Mouse (Mus musculus): ENCODE measurements around the gene Hexa. TPM values are rescaled to one million over a fixed set of nuclear protein-coding genes. Genes with fewer than 3 reads are reported as not detected.

Hexa gene
- polyA plus RNA-seq, 1 experiment from 2014 or later, result 59.9 TPM

DNA sequence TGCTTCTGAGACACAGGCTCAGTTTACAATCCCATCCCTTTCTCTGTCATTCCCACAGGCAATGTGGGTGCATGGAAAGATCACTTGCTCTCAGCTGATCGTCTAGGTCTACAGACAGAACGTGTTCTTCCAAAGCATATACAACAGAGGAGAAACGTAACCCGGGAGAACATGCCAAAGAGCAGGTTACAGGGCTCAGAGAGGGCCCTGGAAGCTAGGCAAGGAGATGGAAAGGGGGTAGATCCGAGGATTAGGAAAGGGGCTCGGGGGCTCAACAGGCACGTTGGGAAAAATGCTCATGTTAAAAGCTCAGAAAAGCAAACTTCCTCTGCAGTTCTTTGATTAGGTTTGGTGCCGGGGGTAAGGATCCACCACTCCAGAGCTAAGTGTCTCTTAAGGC lies 62.3 kb downstream of the Hexa start:
- Histone ChIP-seq H3K9me3 (replicated peaks) (no peaks in the 10 kb centered on the region), H3K27me3 (replicated peaks) (0 out of 2 replicates have a peak, but pooled peaks cover 2% of the 10 kb centered on the region), H3K36me3 (peaks cover 12% of the 10 kb centered on the region; the same call in 1 of the 2 replicates), H3K4me1 (no peaks in the 10 kb centered on the region), H3K4me2 (no peak overlapping the region), H3K4me3 (replicated peaks) (no peak overlapping the region), H3K27ac (replicated peaks) (no peak overlapping the region), H3K9ac (replicated peaks) (no peak overlapping the region)
- WGBS, result 85% methylated on average over 8 of the region's 8 CpGs
- ATAC-seq (ENCODE audit: low FRiP score), result no peak

DNA sequence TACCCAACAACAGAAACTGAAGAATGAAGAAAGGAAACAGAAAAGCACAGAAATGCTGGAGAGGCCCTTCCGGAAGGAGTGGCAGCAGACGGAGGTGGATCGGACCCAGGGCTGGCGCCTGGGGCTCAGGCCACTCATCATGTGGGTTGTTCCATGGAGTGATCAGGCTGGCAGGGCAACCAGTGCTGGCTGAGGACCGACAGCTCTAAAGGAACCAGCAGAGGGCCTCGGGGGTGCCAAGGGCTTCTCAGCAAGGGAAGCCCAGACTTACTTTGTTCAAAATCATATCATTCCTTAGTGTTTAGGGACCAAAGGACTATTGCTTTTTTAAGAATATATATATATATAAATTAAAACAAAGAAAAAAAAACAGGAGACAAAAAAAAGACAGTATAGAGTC lies 66.6 kb downstream of the Hexa start:
- Histone ChIP-seq H3K4me2 (no peak overlapping the region), H3K9ac (replicated peaks) (no peak overlapping the region), H3K36me3 (peaks cover 18% of the 10 kb centered on the region; the same call in 1 of the 2 replicates), H3K27ac (replicated peaks) (no peak overlapping the region), H3K4me1 (no peaks in the 10 kb centered on the region), H3K27me3 (replicated peaks) (0 out of 2 replicates have a peak, but pooled peaks cover 2% of the 10 kb centered on the region), H3K4me3 (replicated peaks) (no peak overlapping the region), H3K9me3 (replicated peaks) (no peaks in the 10 kb centered on the region)
- 59% methylated on average over 6 of the region's 6 CpGs for WGBS
- ATAC-seq (ENCODE audit: low FRiP score), result no peak

DNA sequence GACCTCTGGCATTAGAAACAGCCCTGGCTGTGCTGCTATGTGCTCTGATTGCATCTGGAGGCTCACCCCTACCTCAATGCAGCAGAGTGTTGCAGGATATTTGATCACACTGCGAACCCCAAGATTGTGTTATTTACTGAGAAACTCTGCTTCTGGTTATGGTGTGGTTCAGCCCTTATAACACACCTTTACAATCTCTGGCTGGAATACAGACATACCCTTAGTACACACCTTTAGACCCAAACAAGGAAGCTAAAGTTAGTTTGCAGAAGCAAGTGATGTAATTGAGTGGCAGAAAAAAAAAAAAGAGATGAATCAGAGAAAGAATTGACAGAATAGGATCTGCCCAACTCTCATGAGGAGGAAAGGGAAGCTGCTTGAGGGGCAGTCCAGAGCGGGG lies 71.6 kb downstream of the Hexa start:
- Histone ChIP-seq H3K4me2 (no peak overlapping the region), H3K4me1 (no peaks in the 10 kb centered on the region), H3K4me3 (replicated peaks) (no peak overlapping the region), H3K36me3 (0 out of 2 replicates have a peak, but pooled peaks cover 7% of the 10 kb centered on the region), H3K9me3 (replicated peaks) (no peaks in the 10 kb centered on the region), H3K27me3 (replicated peaks) (no peaks in the 10 kb centered on the region), H3K9ac (replicated peaks) (no peak overlapping the region), H3K27ac (replicated peaks) (no peak overlapping the region)
- WGBS, result 90% methylated on average over 2 of the region's 2 CpGs
- no peak for ATAC-seq (ENCODE audit: low FRiP score)

Other genes with a start within 250 kb of the Hexa start
- gene Adpgk, start 248.0 kb upstream of the Hexa start, polyA plus RNA-seq (2015; fragmentation: Nextera tagmentation; extraction: Ambion mirVana), result 24.1 and 26.5 TPM in 2 replicates
- gene Bbs4, start 186.0 kb upstream of the Hexa start, polyA plus RNA-seq (2015; fragmentation: Nextera tagmentation; extraction: Ambion mirVana), result 37.8 and 43.0 TPM in 2 replicates
- 16.2 and 16.4 TPM in 2 replicates for gene Arih1, start 52.9 kb upstream of the Hexa start, polyA plus RNA-seq (2015; fragmentation: Nextera tagmentation; extraction: Ambion mirVana)
- gene Tmem202, start 307 bp downstream of the Hexa start, polyA plus RNA-seq (2015; fragmentation: Nextera tagmentation; extraction: Ambion mirVana), result 0.83 and 1.3 TPM in 2 replicates
- 30.5 and 35.8 TPM in 2 replicates for gene Celf6, start 38.4 kb downstream of the Hexa start, polyA plus RNA-seq (2015; fragmentation: Nextera tagmentation; extraction: Ambion mirVana)
- 180 and 208 TPM in 2 replicates for gene Parp6, start 77.7 kb downstream of the Hexa start, polyA plus RNA-seq (2015; fragmentation: Nextera tagmentation; extraction: Ambion mirVana)
- gene Pkm, start 116.8 kb downstream of the Hexa start, polyA plus RNA-seq (2015; fragmentation: Nextera tagmentation; extraction: Ambion mirVana), result 997 and 1,089 TPM in 2 replicates
- 3.8 and 4.2 TPM in 2 replicates for gene Gramd2, start 140.6 kb downstream of the Hexa start, polyA plus RNA-seq (2015; fragmentation: Nextera tagmentation; extraction: Ambion mirVana)
- 8.4 and 11.3 TPM in 2 replicates for gene Senp8, start 211.2 kb downstream of the Hexa start, polyA plus RNA-seq (2015; fragmentation: Nextera tagmentation; extraction: Ambion mirVana)
- 21.1 and 23.8 TPM in 2 replicates for gene Myo9a, start 211.4 kb downstream of the Hexa start, polyA plus RNA-seq (2015; fragmentation: Nextera tagmentation; extraction: Ambion mirVana)